Mouse (Mus musculus) lung, postnatal 14 days (tissue): ENCODE measurements around the gene Zfp534.
"Not testable (repeated sequence)": the region's sequence is repeated elsewhere in the genome, so short reads cannot be mapped to it uniquely, and the experiment has no call there.

ENCODE experiments used
- DNase-seq: peaks from one replicate; pipeline ENCODE4 v3.0.0; 2021

Gene Zfp534

DNA sequence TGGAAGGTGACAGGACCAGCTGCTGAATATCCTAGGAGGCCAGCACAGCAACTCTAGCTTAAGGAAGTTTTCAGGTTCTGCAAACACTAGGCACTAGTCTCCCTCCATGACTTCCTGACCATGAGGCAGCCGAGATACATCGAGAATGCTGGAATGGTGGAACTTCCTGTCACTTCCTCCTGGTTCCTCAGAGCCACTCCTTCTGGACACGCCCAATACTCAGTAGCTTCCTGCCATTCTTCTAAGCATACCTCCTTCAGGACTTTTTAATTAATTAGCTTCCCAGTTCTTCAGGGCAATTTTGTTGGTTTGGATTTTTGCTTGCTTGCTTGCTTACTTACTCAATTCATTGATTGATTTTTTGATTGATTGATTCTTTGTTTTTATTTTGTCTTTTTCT lies at the start of gene Zfp534:
TSS of gene Zfp534 (minus strand) at position 101 of the 400 bp plus-strand sequence.
- not testable (repeated sequence) for DNase-seq

DNA sequence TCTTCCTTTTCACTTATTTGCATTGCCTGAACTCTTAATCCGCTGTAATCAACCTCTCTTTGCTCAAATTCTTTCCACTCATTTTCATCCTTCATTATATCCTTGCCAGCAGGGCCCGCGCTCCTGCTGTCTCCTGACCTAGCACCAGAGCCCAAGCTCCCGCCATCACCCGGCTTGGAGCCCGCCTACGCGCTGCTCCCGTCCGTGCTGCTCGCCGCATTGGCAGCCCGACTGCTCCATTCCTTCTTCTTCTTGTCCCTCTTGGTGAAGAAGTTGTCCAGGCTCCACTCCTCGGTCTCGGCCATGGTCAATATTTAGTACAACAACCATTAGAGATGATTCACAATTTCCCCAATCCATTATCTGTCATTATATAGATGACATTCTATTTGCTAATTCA lies 43.9 kb upstream of the Zfp534 start:
- DNase-seq = not testable (repeated sequence)

DNA sequence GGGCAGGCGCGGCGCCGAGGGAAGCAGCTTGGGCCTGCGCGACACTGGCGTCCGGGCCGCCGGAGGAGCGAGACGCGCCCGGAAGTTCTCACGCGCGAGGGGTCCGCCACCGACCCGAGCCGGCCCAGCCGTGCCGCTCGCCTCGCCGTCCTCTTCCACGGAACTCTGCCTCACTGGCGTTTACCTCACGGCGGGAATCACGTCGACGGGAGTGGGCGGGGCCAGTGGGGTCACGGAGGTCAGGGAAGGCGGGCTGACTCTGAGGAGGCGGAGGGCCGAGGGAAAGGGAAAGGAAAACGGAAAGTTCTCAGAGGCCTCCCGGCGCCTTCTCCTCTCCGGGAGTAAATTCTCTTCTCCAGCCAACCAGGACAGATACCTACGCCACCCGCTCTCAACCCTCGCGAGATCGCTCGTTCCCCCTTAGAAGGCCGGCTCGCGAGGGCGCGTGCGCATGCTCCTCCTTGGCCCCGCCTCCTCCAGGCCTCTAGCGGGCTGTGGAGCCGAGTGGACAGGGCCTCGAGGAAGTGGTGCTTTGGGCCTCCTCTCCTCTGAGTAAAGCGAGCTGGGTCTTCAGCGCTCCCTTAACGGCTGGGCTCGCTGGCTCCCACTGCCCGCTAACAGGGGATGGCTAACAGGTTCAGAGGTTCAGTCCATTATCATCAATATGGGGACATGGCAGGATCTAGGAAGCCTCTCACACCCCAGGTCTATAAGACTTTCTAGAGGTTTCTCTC lies 36.5 kb upstream of the Zfp534 start:
- not testable (repeated sequence) for DNase-seq

DNA sequence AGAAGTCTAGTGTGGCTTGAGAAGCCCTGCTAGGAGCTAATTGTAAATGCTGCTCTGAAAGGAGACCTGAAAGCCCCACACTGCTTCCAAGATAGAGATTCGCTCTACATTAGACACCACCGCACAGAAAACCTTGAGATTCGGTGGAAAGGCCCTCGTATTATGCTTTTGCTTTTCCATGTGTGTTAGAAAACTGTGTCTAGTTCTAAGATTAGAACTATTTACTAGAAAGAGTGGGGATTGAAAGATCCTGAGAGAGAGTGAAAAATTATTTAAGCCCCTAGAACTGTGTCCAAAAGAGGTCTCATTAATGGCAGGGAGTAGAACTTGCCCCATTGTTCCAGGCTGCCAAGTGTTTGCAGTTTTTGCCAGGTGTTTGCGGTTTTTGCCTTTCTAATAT lies 47.1 kb downstream of the Zfp534 start:
- DNase-seq = not testable (repeated sequence)

DNA sequence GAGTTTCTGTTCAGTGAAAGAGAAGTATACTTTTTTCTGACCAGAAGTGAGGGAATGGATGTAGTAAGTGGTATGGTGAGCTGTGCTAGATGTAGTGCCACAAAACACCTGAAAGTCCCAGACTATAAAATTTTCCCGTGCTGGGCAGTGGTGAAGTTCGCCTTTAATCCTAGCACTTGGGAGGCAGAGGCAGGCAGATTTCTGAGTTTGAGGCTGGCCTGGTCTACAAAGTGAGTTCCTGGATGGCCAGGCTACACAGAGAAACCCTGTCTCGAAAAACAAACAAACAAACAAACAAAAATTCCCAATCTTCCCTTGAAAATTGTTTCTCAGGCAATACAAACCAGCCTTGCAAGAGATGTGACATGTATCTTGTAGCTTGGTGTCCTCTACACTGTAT lies 54.9 kb downstream of the Zfp534 start:
- DNase-seq = not testable (repeated sequence)

DNA sequence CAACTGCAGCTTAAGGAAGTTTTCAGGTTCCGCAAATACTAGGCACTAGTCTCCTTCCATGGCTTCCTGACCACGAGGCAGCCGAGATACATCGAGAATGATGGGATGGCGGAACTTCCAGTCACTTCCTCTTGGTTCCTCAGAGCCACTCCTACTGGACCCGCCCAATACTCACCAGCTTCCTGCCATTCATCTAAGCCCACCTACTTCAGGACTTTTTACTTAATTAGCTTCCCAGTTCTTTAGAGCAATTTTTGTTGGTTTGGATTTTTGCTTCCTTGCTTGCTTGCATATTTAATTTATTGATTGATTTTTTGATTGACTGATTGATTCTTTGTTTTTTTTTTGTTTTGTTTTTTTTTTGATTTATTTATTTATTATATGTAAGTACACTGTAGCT lies 59.9 kb downstream of the Zfp534 start, which contains the start of gene Zfp979:
TSS of gene Zfp979 (minus strand) at position 101 of the 400 bp plus-strand sequence.
- not testable (repeated sequence) for DNase-seq

DNA sequence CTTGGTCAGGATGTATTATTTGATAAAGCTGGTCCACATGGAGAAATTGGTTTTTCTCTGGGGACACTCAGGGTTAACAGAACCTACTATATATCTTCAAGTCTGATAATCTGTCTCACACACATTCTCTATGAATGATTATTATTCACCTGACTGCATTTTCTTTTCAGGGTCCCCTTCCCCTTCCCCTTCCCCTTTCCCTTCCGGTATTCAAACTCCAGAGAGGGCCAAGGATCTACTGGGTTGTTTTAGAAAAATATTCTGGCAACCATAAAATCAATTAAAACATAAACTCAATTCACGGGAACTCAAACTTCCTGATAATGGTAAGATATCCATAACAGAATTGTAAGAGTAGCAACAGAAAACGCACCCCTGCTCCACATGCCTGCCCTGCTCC lies 60.4 kb downstream of the Zfp534 start:
- DNase-seq = not testable (repeated sequence)

DNA sequence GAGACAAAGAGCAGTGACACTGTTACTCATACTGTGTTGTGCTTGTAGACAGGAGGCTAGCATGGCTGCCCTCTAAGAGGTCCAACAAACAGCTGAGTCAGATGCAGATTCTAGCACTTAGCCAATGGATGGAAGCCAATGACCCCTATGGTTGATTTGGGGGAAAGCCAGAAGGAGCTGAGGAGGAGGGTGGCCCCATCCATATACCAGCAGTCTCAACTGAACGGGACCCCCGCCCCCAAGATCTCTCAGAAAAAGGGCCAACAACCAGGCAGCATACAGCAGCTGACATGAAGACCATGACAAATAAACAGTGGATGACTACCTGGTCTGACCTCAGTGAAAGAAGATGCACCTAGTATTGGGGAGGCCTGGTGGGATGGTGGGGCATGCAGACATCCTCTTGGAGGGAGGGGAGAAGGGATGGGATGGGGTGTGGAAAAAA lies 68.5 kb downstream of the Zfp534 start:
- DNase-seq = not testable (repeated sequence)
